Mouse (Mus musculus) stomach, adult 2 months (tissue): Measurements from ENCODE around the gene Glt8d1. TPM values are rescaled to one million over a fixed set of nuclear protein-coding genes. Genes with fewer than 3 reads are reported as not detected.

Source experiments
- polyA plus RNA-seq: library from polyadenylated mRNA; depleted of rRNA; stranded (reverse); fragments of >200 nt; gene quantifications from 2 replicates; pipeline ENCODE4 v1.2.3, GENCODE M21; 2012; rRNA removed

The Glt8d1 gene
- polyA plus RNA-seq: 3.3 and 3.4 TPM in 2 replicates

DNA sequence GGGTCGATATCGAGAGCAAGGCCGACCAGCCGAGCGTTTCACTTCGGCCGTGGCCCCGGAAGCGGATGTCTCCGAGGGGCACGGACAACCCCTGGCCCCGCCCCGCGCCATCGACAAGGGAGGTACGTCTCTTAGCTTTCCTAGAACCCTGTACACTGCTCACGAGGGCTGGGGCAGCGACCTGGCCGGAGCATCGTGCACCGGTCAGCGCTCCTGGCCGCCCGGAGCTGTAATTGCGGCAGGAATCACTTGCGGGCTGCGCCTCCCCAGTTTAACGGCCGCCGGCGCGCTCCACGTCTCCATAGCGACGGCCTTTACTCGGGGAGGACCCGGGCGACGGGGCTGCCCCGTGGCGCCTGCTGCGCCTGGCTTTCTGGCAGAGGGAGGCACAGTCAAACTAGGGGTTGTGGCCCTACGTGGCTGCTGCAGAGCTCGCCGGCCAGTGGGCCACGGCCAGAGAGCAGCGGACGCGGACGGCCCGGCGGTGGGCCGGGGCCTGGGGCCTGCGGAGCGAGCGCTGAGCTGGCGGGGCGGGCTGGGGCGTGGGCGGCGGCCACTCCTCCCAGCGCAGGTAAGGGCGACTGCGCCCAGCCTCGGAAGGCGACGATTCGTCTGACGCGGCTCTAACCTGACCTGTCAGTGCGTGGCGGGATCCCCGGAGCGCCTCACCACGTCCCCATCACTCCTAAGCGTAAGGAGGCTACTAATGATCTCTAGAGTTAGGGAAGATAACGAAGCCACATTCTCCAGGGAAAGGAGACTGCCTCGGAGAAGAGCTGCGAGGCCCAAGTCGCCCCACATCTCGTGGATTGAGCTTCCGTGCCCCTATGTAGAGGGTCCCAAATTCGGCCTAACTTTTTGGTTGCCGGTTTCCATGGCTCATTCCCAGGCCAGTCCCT is at the start of gene Glt8d1, which contains the start of gene Spcs1:
Gene Glt8d1 (plus strand): TSS at position 94 of the 899 bp plus-strand sequence.
Gene Spcs1 (minus strand): TSS at position 366 of the 899 bp plus-strand sequence.

DNA sequence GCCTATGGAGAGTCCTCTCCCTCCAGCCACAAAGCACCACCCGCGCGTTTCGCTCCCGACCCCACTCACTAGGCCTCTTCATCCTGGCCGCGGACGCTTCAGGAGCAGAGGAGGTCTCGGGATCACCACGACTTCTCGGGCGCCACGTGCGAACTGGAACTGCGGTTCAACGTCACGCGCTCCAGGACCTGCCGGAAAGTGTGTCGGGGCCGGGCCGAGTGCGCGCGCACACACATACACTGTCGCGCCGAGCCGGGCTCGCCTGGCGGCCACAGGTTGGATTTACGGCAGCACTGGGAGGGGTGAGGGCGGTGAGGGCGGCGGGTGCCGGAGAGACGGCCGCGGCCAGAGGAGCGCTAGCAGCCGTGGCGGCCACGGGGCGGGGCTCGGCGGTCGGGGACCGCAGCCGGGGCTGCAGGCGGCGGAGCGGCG is 17.7 kb downstream of the Glt8d1 start, which contains the start of the genes Pbrm1 and Gnl3:
Gene Pbrm1 (plus strand): TSS at position 279 of the 432 bp plus-strand sequence.
Gene Gnl3 (minus strand): TSS at position 293 of the 432 bp plus-strand sequence.

Other genes with a start within 250 kb of the Glt8d1 start
- 9.1 and 11.9 TPM in 2 replicates for gene Tmem110, start 175.8 kb upstream of the Glt8d1 start, polyA plus RNA-seq
- 34.1 and 38.0 TPM in 2 replicates for gene Mustn1, start 122.2 kb upstream of the Glt8d1 start, polyA plus RNA-seq
- gene Itih4, start 114.9 kb upstream of the Glt8d1 start, polyA plus RNA-seq: 0.11 TPM in 2 replicates
- 0.15 and 0.18 TPM in 2 replicates for gene Itih3, start 77.6 kb upstream of the Glt8d1 start, polyA plus RNA-seq
- gene Itih1, start 58.1 kb upstream of the Glt8d1 start, polyA plus RNA-seq: 0.08 and 0.50 TPM in 2 replicates
- 0.56 and 1.00 TPM in 2 replicates for gene Nek4, start 50.0 kb upstream of the Glt8d1 start, polyA plus RNA-seq
- 35.2 and 41.1 TPM in 2 replicates for gene Spcs1, start 272 bp downstream of the Glt8d1 start, polyA plus RNA-seq
- gene Pbrm1, start 17.7 kb downstream of the Glt8d1 start, polyA plus RNA-seq: 3.6 and 4.3 TPM in 2 replicates
- gene Gnl3, start 17.8 kb downstream of the Glt8d1 start, polyA plus RNA-seq: 2.6 and 2.9 TPM in 2 replicates
- 54.8 and 60.7 TPM in 2 replicates for gene Smim4, start 127.6 kb downstream of the Glt8d1 start, polyA plus RNA-seq
- gene Nt5dc2, start 129.7 kb downstream of the Glt8d1 start, polyA plus RNA-seq: 19.2 and 27.5 TPM in 2 replicates
- 23.4 and 24.9 TPM in 2 replicates for gene Stab1, start 167.2 kb downstream of the Glt8d1 start, polyA plus RNA-seq
- gene Tnnc1, start 206.9 kb downstream of the Glt8d1 start, polyA plus RNA-seq: not detected in 2 replicates
- 89.8 and 106 TPM in 2 replicates for gene Nisch, start 215.5 kb downstream of the Glt8d1 start, polyA plus RNA-seq
- 1.7 and 2.2 TPM in 2 replicates for gene Sema3g, start 216.5 kb downstream of the Glt8d1 start, polyA plus RNA-seq
- 1.7 and 2.4 TPM in 2 replicates for gene Phf7, start 249.9 kb downstream of the Glt8d1 start, polyA plus RNA-seq